Mouse (Mus musculus) forebrain, embryonic 14.5 days (tissue): ENCODE results near the gene Psmg1. TPM values are rescaled to one million over a fixed set of nuclear protein-coding genes. Genes with fewer than 3 reads are reported as not detected.

Experiments used
- microRNA-seq: library from miRNA; unstranded; fragments of <30 nt; microRNA quantifications from one replicate; pipeline ENCODE4, GENCODE M21; 2016
- polyA plus RNA-seq: library from polyadenylated mRNA; unstranded; fragments of >200 nt; fragmentation: Nextera tagmentation; extraction: Ambion mirVana; gene quantifications from 2 replicates; pipeline ENCODE4 v1.2.1, GENCODE M21; 2014

Psmg1 gene
- polyA plus RNA-seq, 1 experiment from 2014 or later, result 63.0 TPM

Small RNA genes within 50 kb of the gene (microRNA-seq; reads per million reads assigned to microRNA genes)
- gene Gm27833, result not detected

Other genes starting within 250 kb of the Psmg1 start
- 270 and 272 TPM in 2 replicates for gene Brwd1, start 91.6 kb upstream of the Psmg1 start, polyA plus RNA-seq
- gene Hmgn1, start 136.8 kb upstream of the Psmg1 start, polyA plus RNA-seq, result 520 and 536 TPM in 2 replicates
- 188 and 204 TPM in 2 replicates for gene Wrb, start 154.4 kb upstream of the Psmg1 start, polyA plus RNA-seq
- gene Lca5l, start 201.3 kb upstream of the Psmg1 start, polyA plus RNA-seq, result 1.1 and 1.4 TPM in 2 replicates
- gene Sh3bgr, start 209.5 kb upstream of the Psmg1 start, polyA plus RNA-seq, result 0.60 and 1.4 TPM in 2 replicates
- 1.3 and 1.6 TPM in 2 replicates for gene B3galt5, start 244.8 kb upstream of the Psmg1 start, polyA plus RNA-seq